Mouse (Mus musculus) spleen, adult 18-20 months (tissue): ENCODE measurements around the gene Adgrl4.

Source experiments
- DNase-seq, 2 experiments: peaks; one replicate each; pipeline ENCODE4 v3.0.0; 2022; ENCODE audit warnings: mixed read lengths in 2 of 2

Adgrl4 gene

GRCm38 (mm10) chr3:151437693-151438092, at the start of gene Adgrl4:
Gene Adgrl4, plus strand, starts transcription at chr3:151437887.
- no peak for DNase-seq

- DNase-seq = no peak
These were observed 46.8 kb upstream of the Adgrl4 start for GRCm38 (mm10) chr3:151390912-151391311.

GRCm38 (mm10) chr3:151392891-151393290, 44.8 kb upstream of the Adgrl4 start:
- no peak for DNase-seq

- DNase-seq = no peak
These were observed 44.4 kb upstream of the Adgrl4 start for GRCm38 (mm10) chr3:151393330-151393729.

- DNase-seq = no peak
These were observed 38.4 kb upstream of the Adgrl4 start for GRCm38 (mm10) chr3:151399270-151399669.

- DNase-seq = no peak
These were observed 26.7 kb upstream of the Adgrl4 start for GRCm38 (mm10) chr3:151411031-151411430.

GRCm38 (mm10) chr3:151411488-151411887, 26.2 kb upstream of the Adgrl4 start:
- DNase-seq = no peak

- DNase-seq = no peak
These were observed 20.8 kb upstream of the Adgrl4 start for GRCm38 (mm10) chr3:151416931-151417330.

- no peak for DNase-seq
These were observed 19.8 kb upstream of the Adgrl4 start for GRCm38 (mm10) chr3:151417688-151418572.

- DNase-seq = no peak
These were observed 13.1 kb upstream of the Adgrl4 start for GRCm38 (mm10) chr3:151424326-151425207.

- DNase-seq = no peak
These were observed 7.6 kb upstream of the Adgrl4 start for GRCm38 (mm10) chr3:151430106-151430505.

GRCm38 (mm10) chr3:151431507-151431906, 6.2 kb upstream of the Adgrl4 start:
- no peak for DNase-seq

- no peak for DNase-seq
These were observed 677 bp downstream of the Adgrl4 start for GRCm38 (mm10) chr3:151438364-151438763.

GRCm38 (mm10) chr3:151439976-151440375, 2.3 kb downstream of the Adgrl4 start:
- DNase-seq = no peak

GRCm38 (mm10) chr3:151442026-151442425, 4.3 kb downstream of the Adgrl4 start:
- DNase-seq = no peak

GRCm38 (mm10) chr3:151443486-151443885, 5.8 kb downstream of the Adgrl4 start:
- DNase-seq = no peak

- DNase-seq = no peak
These were observed 6.6 kb downstream of the Adgrl4 start for GRCm38 (mm10) chr3:151444284-151444683.

GRCm38 (mm10) chr3:151445936-151446335, 8.2 kb downstream of the Adgrl4 start:
- no peak for DNase-seq

GRCm38 (mm10) chr3:151454985-151455701, 17.5 kb downstream of the Adgrl4 start:
- no peak for DNase-seq

- DNase-seq = no peak
These were observed 21.9 kb downstream of the Adgrl4 start for GRCm38 (mm10) chr3:151459430-151460190.

- no peak for DNase-seq
These were observed 27.5 kb downstream of the Adgrl4 start for GRCm38 (mm10) chr3:151465215-151465614.

GRCm38 (mm10) chr3:151488853-151489252, 51.2 kb downstream of the Adgrl4 start:
- no peak for DNase-seq
